Mouse (Mus musculus) cerebellum, postnatal 10 days (tissue): Measurements from ENCODE around the gene Plin4.
"Not testable (repeated sequence)": the region's sequence is repeated elsewhere in the genome, so short reads cannot be mapped to it uniquely, and the experiment has no call there.

Experiments
- DNase-seq, 2 experiments: peaks; one replicate each; pipeline ENCODE4 v3.0.0; 2021; ENCODE audit warnings: mixed read lengths in 2 of 2

Gene Plin4

DNA sequence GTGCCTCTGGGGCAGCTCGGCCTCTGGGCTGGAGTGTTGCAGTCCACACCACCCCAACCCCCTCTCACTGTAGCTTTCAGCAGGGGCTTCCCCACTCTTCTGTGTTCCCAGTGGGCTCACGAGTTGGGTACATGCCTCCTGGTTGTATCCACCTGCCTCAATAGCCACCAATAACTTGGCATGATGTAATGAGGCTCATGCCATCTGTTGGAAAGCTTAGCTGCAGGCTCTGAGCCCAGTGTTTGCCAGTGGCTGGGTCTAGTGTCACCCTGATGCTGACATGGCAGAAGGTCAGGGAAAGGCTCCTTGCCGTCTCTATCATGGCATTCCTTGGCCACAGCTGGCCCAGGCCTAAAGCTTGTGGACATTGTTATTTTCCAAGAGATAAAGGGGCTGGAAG, 8.8 kb downstream of the Plin4 start:
- DNase-seq = no peak

GRCm38 (mm10) chr17:56098711-56099572, 10.7 kb downstream of the Plin4 start:
- DNase-seq = no peak

DNA sequence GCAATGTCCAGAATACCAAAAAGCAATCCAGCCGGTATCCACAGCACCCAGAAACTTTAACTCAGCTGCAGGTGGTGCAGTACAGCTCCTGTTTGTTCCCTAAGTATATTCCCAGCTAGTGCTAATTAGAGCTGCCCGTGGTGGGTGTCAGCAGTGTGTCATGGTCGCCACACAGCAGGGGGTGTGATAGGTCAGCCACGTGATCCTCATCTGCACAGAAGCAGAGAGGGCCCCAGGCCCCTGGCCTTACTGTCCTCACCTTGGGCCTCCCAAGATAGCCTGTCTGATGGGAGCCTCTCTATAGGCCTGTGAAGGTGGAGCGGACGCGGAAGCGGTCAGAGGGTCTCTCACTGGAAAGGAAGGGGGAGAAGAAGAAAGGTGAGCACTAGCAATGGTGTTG, 11.4 kb downstream of the Plin4 start:
- DNase-seq = no peak

- no peak for DNase-seq
These were observed 12.7 kb downstream of the Plin4 start for GRCm38 (mm10) chr17:56096883-56097282.

GRCm38 (mm10) chr17:56092794-56093193, 16.8 kb downstream of the Plin4 start:
- DNase-seq = no peak

DNA sequence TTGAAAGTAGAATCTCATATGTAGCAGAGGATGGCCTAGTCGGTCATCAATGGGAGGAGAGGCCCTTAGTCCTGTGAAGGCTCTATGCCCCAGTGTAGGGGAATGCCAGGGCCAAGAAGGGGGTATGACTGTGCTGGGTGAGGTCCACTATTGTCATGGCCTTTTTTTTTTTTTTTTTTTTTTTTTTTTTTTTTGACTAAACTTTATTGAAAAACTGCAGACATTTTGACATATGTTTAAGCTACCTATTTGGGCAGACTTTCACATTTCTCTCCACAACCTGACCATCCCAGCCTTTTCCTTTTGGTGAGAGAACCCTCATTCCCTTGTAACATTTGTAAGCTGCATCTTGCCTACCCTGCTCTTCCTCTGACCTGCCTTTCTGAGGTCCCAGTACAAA, 17.3 kb downstream of the Plin4 start:
- no peak for DNase-seq

DNA sequence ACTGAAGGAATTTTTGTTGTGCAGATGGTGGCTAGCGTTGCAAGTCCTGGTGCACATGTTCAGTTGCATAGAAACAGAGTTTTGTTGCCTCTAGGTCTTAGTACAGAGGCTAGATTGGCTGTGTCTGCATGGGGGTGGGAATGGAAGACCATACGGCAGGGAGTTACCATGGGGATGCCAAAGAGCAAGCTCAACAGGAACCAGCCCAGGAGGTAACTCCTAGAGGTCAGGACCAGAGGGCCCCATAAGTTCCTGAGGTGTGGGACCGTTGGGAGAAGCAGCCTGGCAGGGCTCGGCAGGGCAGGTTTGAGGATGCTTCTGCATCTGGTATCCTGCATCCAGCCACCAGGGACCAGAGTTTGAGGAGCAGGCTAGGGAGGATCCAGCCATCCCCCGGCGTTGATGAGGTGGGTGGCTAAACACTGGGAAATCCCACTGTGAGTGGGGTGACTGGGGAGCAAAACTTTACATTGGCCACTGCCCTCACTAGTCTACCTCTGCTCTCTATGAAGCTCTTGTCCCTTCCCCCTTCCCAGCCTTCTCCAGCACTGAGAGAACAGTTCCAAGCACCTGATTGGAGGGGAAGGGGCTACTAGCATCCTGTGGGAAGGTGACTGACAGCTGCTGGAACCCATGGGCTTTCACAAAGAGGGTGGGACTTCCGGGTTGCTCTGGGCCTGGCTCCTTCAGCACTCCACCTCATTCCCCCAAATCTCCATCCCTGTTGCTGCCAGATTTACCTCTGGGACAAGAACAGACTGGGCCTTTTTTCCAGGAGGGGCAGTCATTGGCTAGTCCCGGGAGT, 28.6 kb downstream of the Plin4 start:
- peak; percentile 78 for DNase-seq

DNA sequence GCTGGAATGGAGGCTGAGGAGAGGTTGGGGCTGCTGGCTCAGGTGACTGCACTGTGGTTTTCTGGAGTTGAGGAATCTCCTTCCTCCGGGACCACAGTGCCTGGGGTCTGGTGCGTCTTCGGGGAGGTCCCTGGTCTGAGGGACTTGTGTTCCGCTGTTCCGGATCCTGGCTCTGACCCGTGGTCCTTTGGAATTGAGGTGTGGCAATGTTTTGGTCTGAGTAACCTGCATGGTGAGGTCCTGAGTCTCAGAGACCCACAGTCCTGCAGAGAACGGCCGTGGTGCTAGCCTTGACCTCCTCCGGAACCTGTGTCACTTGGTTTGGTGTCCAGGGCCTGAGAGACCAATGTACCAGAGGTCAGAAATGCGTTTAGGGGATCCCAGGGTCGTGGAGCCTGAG, 29.7 kb downstream of the Plin4 start:
- no peak for DNase-seq

DNA sequence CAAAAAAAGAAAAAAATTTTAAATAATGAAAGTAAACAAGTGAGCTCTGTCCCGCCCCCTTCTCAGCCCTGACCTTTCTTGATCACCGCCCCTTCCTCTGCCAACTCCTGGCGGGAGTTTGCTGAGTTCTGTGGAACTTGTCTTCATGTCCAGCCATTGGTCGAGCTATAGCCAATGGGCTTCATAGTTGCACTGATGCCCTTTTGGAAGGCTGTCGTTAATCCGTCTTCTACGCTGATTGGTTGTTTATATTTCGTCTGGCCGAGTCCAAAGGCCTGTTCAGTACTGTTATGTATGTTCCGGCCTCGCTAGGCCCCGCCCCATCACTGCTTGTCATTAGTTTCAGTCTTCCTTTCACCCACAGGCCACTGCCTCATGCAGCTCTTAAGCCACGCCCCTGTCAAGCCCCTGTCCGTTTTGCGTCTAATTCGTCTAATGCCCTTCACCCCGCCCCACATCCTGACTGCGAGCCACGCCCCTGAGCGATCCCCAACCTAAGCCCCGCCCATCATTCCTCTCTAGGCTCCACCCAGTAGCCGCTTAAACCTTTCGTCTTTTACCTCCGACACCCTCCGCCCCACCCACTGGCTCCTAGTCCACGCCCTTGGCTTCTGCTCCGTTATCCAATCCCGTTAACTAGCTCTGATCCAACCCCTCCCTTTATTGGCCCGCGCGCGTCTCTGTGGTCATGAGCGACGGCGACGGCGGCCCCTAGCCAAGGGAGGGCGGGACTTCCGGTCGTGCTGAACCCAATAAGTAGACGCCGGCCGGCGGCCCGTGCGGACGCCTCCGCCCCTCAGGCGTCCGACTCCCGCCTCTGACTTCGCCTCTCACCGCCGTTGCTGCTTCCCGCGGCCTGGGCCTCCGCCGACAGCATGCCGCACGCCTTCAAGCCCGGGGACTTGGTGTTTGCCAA, 30.5 kb downstream of the Plin4 start, which contains the start of gene Hdgfl2:
TSS of gene Hdgfl2 (plus strand) at position 755 of the 916 bp plus-strand sequence.
- DNase-seq = peak; percentile 100

DNA sequence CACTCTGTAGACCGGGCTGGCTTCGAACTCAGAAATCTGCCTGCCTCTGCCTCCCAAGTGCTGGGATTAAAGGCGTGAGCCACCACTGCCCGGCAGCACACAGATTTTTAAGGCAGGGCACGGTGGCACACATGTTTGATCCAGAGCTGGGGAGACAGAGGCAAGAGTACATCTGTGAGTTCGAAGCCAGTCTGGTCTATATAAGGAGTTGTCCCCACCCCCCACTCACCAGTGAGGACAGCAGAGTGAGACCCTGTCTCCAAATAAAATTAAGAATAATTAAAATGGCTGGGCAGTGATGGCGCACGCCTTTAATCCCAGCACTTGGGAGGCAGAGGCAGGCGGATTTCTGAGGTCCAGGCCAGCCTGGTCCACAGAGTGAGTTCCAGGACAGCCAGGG, 31.2 kb downstream of the Plin4 start:
- peak; percentile 37 to 40 for DNase-seq

- no peak for DNase-seq
These were observed 32.1 kb downstream of the Plin4 start for GRCm38 (mm10) chr17:56077523-56077922.

GRCm38 (mm10) chr17:56074827-56075208, 34.8 kb downstream of the Plin4 start, which contains the start of gene Ubxn6:
Gene Ubxn6 (minus strand): TSS chr17:56075028.
- DNase-seq = peak; percentile 99

DNA sequence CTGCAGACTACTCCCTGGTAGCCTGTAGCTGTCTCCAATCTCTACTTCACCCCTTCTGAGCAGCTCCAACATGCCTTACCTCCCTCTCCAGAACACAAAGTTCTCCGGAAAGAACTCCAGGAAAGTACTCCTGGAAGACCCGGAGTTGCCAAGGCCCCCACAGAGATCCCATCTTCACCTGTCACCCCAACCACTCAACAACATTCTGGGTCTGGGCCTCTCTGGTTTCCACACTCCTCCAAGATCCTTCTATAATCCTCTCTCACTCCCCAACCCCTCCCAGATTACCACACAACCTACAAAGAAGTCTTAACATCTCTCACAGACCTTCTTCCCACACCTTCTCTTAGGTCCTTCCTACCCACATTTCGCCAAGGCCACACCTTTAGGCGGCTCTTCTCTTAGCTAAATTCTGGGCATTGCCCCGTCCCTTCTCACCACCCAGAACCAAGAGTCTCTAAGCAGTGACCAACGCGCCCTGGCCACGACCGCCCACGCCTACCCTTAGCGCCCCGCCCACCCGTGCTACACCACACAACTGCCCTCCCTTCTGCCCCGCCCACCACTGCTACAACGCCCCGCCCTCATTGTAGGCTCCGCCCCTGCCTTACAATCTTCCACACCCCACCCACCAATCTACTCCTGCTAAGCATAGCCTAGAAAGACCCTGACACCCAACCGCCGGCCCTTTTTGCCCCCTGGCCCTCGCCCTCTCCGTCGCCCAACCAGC, 35.3 kb downstream of the Plin4 start:
- DNase-seq = peak; percentile 84 to 87

DNA sequence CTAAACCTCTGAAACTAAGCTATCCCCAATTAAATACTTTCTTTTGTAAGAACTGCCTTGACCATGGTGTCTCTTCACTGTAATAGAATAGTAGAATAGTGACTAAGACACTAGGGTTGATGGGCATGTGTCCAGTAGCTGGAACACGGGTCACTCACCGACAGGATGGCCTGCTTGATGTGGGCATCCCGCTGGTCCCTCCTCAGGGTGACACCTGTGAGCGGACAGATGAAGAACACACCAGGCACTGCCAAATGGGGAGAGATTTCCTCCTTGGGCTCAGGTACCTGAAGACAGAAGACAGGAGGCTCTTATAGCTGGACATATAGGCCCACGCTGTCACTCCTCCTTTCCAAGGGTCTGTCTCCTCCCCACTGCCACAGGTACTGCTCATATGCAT, 37.4 kb downstream of the Plin4 start:
- DNase-seq = no peak

DNA sequence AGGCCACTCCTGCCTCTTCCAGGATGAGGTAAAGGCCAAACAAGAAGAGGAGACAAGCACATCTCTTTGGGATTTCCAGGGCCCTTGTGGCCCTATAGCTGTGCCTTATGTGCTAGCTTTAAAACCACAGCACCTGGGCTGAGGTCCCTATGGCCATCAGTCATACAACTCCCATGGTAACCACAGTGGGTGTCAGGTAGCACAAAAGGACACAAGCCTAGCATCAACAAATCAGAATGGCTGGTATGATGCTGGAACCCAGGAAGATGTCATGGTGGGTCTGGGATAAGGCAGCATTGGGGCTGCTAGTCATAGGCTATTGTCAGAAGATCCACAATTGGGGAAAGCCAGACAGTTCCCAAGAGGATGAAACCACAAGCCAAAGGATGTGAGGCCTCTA, 38.5 kb downstream of the Plin4 start:
- no peak for DNase-seq

DNA sequence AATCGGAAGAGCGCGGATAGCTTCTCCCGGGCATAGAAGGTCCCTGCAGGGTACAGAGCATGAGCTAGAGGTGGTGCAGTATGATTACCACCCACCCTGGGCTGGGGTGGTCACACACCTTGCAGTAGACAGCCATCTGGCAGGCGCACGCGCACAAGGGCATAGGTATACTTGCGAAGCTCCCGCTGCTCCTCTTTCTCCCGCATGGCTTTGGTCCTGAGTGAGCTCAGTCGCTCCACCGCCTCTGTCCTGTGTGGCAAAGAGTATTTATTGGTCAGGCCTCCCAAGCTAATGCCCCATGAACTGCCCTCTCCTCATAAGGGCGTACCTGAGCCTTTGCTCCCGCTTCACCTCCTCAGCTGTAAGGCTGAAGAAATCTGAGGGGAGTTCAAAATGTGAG, 40.5 kb downstream of the Plin4 start:
- DNase-seq = no peak

- no peak for DNase-seq
These were observed 43.2 kb downstream of the Plin4 start for GRCm38 (mm10) chr17:56066451-56066850.

- not testable (repeated sequence) for DNase-seq
These were observed 43.9 kb downstream of the Plin4 start for GRCm38 (mm10) chr17:56065715-56066114.

GRCm38 (mm10) chr17:56062081-56062480, 47.5 kb downstream of the Plin4 start:
- DNase-seq = no peak

DNA sequence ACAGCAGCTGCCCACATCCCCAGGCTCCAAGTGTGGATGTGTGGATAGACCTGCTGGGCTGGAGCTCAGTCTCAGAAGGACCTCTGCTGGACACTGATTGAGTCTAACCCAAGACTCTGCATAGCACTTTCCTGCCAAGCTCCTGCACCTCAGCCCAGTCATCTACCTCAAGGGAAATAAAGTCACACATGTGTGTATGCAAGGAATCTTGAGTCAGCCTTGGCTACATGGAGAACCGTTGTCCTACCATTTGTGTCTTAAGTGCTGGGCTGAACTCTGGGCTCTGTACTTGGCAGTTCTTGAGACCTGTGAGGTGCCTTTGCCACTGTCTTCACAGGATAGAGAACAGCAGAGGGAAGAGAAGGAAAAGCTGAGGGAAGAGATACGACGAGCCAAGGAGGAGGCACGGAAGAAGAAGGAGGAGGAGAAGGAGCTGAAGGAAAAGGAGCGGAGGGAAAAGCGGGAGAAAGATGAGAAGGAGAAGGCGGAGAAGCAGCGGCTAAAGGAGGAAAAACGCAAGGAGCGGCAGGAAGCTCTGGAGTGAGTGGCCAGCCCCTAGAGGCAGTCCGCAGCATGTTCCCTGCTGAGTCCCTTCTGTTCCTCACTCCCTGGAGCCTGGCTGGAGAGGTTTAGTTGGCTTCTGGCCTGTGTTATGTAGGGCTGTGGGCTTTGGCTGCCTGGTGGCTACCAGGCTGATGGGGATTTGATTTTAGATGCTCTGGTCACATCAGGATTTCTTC, 52.1 kb downstream of the Plin4 start:
- DNase-seq = no peak

- no peak for DNase-seq
These were observed 53.5 kb downstream of the Plin4 start for GRCm38 (mm10) chr17:56055945-56056678.
